Mouse (Mus musculus): ENCODE measurements around the gene Ptafr.
A peak's percentile ranks its signal among the peaks of the same experiment; 100 is the strongest.

Gene Ptafr

GRCm38 (mm10) chr4:132563965-132564364 lies at the start of gene Ptafr:
Gene Ptafr, plus strand, starts transcription at chr4:132564067.
- DNase-seq (ENCODE audit: low read depth, low spot score), result no peak

GRCm38 (mm10) chr4:132514555-132515135 lies 49.2 kb upstream of the Ptafr start:
- peak; percentile 88 for DNase-seq (ENCODE audit: low read depth, low spot score)

- peak; percentile 91 for DNase-seq (ENCODE audit: low read depth, low spot score)
Measured at GRCm38 (mm10) chr4:132515369-132516155, 48.3 kb upstream of the Ptafr start.

- DNase-seq (ENCODE audit: low read depth, low spot score), result no peak
Measured at GRCm38 (mm10) chr4:132518066-132518465, 45.8 kb upstream of the Ptafr start.

- no peak for DNase-seq (ENCODE audit: low read depth, low spot score)
Measured at GRCm38 (mm10) chr4:132519188-132519587, 44.7 kb upstream of the Ptafr start.

GRCm38 (mm10) chr4:132524321-132524741 lies 39.5 kb upstream of the Ptafr start:
- no peak for DNase-seq (ENCODE audit: low read depth, low spot score)

GRCm38 (mm10) chr4:132524808-132525207 lies 39.1 kb upstream of the Ptafr start:
- DNase-seq (ENCODE audit: low read depth, low spot score), result no peak

- no peak for DNase-seq (ENCODE audit: low read depth, low spot score)
Measured at GRCm38 (mm10) chr4:132526678-132527077, 37.2 kb upstream of the Ptafr start.

- DNase-seq (ENCODE audit: low read depth, low spot score), result no peak
Measured at GRCm38 (mm10) chr4:132527917-132528522, 35.8 kb upstream of the Ptafr start.

GRCm38 (mm10) chr4:132529344-132529743 lies 34.5 kb upstream of the Ptafr start:
- no peak for DNase-seq (ENCODE audit: low read depth, low spot score)

GRCm38 (mm10) chr4:132530033-132530804 lies 33.6 kb upstream of the Ptafr start:
- DNase-seq (ENCODE audit: low read depth, low spot score), result no peak

- no peak for DNase-seq (ENCODE audit: low read depth, low spot score)
Measured at GRCm38 (mm10) chr4:132532496-132532895, 31.4 kb upstream of the Ptafr start.

GRCm38 (mm10) chr4:132532981-132533916 lies 30.6 kb upstream of the Ptafr start, which contains the start of gene Atpif1:
Gene Atpif1, minus strand, starts transcription at chr4:132533659.
- DNase-seq (ENCODE audit: low read depth, low spot score), result peak; percentile 95

- peak; percentile 92 for DNase-seq (ENCODE audit: low read depth, low spot score)
Measured at GRCm38 (mm10) chr4:132535406-132536121, 28.3 kb upstream of the Ptafr start, which contains the start of gene Dnajc8. Gene Dnajc8, plus strand, starts transcription at chr4:132535550.

GRCm38 (mm10) chr4:132539481-132539880 lies 24.4 kb upstream of the Ptafr start:
- DNase-seq (ENCODE audit: low read depth, low spot score), result no peak

GRCm38 (mm10) chr4:132541413-132541812 lies 22.5 kb upstream of the Ptafr start:
- DNase-seq (ENCODE audit: low read depth, low spot score), result no peak

GRCm38 (mm10) chr4:132542724-132543123 lies 21.1 kb upstream of the Ptafr start:
- no peak for DNase-seq (ENCODE audit: low read depth, low spot score)

GRCm38 (mm10) chr4:132545851-132546250 lies 18.0 kb upstream of the Ptafr start:
- DNase-seq (ENCODE audit: low read depth, low spot score), result peak; percentile 68

- no peak for DNase-seq (ENCODE audit: low read depth, low spot score)
Measured at GRCm38 (mm10) chr4:132554221-132554620, 9.6 kb upstream of the Ptafr start.

GRCm38 (mm10) chr4:132554653-132555052 lies 9.2 kb upstream of the Ptafr start:
- no peak for DNase-seq (ENCODE audit: low read depth, low spot score)
